Mouse (Mus musculus) liver, embryonic 13.5 days (tissue): Measurements from ENCODE around the gene Btk. TPM values are rescaled to one million over a fixed set of nuclear protein-coding genes. Genes with fewer than 3 reads are reported as not detected.

Source experiments
- ATAC-seq: fragments of 200-750 bp; cut with Nextera tagmentation; 2 replicates; pipeline ENCODE4 v1.8.0; 2017; ENCODE audit warnings: low read depth, mild to moderate bottlenecking, moderate number of reproducible peaks, moderate library complexity
- DNase-seq: peaks from one replicate; pipeline ENCODE4 v3.0.0; 2022
- H3K27ac ChIP-seq: fragments of 300-500 bp; sonication (generic); 2 replicates; pipeline ENCODE4 v1.5.1; 2015; ENCODE audit warnings: moderate library complexity, mild to moderate bottlenecking, inconsistent platforms
- H3K27me3 ChIP-seq: fragments of 300-500 bp; sonication (generic); 2 replicates; pipeline ENCODE4 v1.6.1; 2015; ENCODE audit warnings: mild to moderate bottlenecking, inconsistent platforms
- H3K36me3 ChIP-seq: fragments of 300-500 bp; sonication (generic); 2 replicates; pipeline ENCODE4 v1.6.1; 2015; ENCODE audit warnings: mild to moderate bottlenecking, inconsistent platforms
- H3K4me1 ChIP-seq: fragments of 300-500 bp; sonication (generic); replicated peaks from 2 replicates; pipeline ENCODE4 v1.6.1; 2015; ENCODE audit warnings: inconsistent platforms
- H3K4me2 ChIP-seq: fragments of 300-500 bp; sonication (generic); 2 replicates; pipeline ENCODE4 v1.6.1; 2015; ENCODE audit warnings: inconsistent platforms, mild to moderate bottlenecking, moderate library complexity
- H3K4me3 ChIP-seq: fragments of 300-500 bp; sonication (generic); replicated peaks from 2 replicates; pipeline ENCODE4 v1.5.1; 2015; ENCODE audit warnings: mild to moderate bottlenecking, inconsistent platforms
- H3K9ac ChIP-seq: fragments of 300-500 bp; sonication (generic); 2 replicates; pipeline ENCODE4 v1.6.1; 2015; ENCODE audit warnings: mild to moderate bottlenecking, inconsistent platforms
- H3K9me3 ChIP-seq: fragments of 300-500 bp; sonication (generic); replicated peaks from 2 replicates; pipeline ENCODE4 v1.6.1; 2016; ENCODE audit warnings: inconsistent platforms
- WGBS: fragments of 180-500 bp; shearing (Covaris S2); methylation state at CpG from one replicate; pipeline ENCODE4 v1.1.7; 2015; ENCODE audit not compliant: insufficient replicate concordance; 5-methylcytosine and 5-hydroxymethylcytosine counted together
- polyA plus RNA-seq: library from polyadenylated mRNA; unstranded; fragments of >200 nt; fragmentation: Nextera tagmentation; extraction: Ambion mirVana; gene quantifications from 2 replicates; pipeline ENCODE4 v1.2.1, GENCODE M21; 2015

Btk gene
- polyA plus RNA-seq, 1 experiment from 2014 or later = 24.9 TPM

DNA sequence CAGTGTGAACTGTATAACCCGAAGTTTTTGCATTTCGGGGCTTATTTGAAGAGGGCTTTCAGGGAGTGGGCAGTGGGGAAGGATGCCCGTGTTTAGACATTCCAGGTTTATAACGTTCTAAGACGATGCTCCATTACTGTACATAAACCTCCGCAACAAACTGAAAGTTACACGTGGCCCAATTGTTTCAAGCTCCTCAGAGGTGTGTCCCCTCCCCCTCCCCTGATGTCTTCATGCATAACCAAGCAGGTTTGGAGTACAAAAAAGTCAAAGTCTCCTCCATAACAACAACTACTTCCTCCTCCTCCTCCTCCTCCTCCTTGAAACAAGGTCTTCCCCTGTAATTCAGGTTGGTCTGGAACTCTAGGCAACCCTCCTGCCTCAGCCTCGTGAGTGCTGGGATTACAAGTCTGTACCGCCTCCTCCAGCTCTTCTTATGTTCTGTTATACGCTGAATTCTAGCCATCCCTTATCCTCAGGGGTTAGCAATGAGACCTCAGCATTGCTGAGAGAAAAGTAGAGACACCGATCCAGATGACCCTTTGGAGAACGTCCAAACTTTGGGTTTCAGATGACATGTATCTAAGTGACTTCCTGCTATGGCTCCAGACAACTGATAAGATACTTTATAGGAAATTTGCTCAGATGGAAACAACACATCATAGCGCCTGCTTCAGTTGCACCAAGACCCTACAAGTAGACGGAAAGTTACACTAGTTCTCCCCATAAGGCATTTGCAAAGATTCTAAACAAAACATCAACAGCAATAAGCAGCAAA is 2.7 kb downstream of the Btk start:
- ATAC-seq (no peak), DNase-seq (no peak)
- Histone ChIP-seq H3K9me3 (no peaks in the 10 kb centered on the region), H3K9ac (peak overlapping the region; percentile 64; the same call in 1 of the 2 replicates), H3K4me1 (peaks cover 37% of the 10 kb centered on the region), H3K27me3 (no peaks in the 10 kb centered on the region), H3K4me2 (peak overlapping the region; percentile 64), H3K4me3 (peak overlapping the region; percentile 52), H3K36me3 (no peaks in the 10 kb centered on the region), H3K27ac (no peak overlapping the region)
- WGBS = 58% methylated on average over 14 of the region's 14 CpGs

DNA sequence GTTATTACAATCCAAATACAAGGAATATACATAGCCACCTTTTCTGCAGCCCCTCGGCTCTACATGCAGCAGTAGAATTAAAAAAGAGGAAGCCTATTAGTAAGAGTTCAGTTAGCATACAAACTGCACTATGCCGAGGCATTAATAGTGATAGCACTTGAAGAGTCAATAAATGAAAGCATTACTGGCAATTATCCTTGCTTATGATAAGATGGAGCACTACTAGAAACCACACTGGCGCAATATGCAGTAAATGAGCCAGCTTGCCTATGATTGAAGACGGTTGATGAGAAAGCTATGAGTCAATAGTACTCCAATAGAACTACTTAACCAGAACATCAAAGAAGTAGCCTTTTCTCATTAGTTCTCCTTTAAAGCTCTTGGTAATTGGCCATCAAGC is 5.5 kb downstream of the Btk start:
- peaks cover 16% of the 10 kb centered on the region for H3K4me1 ChIP-seq
- no peak overlapping the region for H3K4me2 ChIP-seq
- H3K9me3 ChIP-seq = no peaks in the 10 kb centered on the region
- no peak overlapping the region for H3K4me3 ChIP-seq
- no peak overlapping the region for H3K9ac ChIP-seq
- no peaks in the 10 kb centered on the region for H3K36me3 ChIP-seq
- H3K27me3 ChIP-seq = no peaks in the 10 kb centered on the region
- no peak overlapping the region for H3K27ac ChIP-seq
- DNase-seq (no peak), ATAC-seq (no peak)
- WGBS = 57% methylated on average over 4 of the region's 4 CpGs

GRCm38 (mm10) chrX:134566536-134567222 is 16.7 kb downstream of the Btk start:
- Histone ChIP-seq H3K4me1 (no peaks in the 10 kb centered on the region), H3K9me3 (no peaks in the 10 kb centered on the region), H3K4me3 (no peak overlapping the region), H3K27me3 (no peaks in the 10 kb centered on the region), H3K9ac (no peak overlapping the region), H3K4me2 (no peak overlapping the region), H3K36me3 (no peaks in the 10 kb centered on the region), H3K27ac (no peak overlapping the region)
- DNase-seq (no peak), ATAC-seq (no peak)
- 60% methylated on average over 8 of the region's 8 CpGs for WGBS

DNA sequence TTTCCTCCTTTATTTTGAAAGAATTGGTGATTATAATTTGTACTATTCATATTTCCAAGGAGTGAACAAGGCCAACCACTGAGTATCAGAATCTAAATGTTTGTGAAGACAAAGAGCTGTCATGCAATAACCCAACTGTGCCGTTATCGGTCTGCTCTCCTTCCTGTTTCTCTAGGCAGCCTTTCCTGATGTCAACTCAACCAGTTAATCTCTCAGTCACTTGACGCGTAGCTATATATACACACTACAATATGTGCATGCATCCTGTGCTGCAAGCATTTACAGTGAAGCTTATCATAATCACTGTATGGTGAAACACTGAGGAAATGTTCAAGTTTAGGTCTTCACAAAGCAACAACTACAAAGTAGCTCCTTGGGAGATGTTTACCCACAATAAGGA is 19.0 kb downstream of the Btk start:
- DNase-seq = no peak
- H3K27me3 ChIP-seq = no peaks in the 10 kb centered on the region
- ATAC-seq = peak; percentile 47; the same call in 1 of the 2 replicates

GRCm38 (mm10) chrX:134554425-134554824 is 28.9 kb downstream of the Btk start:
- Histone ChIP-seq H3K4me2 (no peak overlapping the region), H3K4me1 (no peaks in the 10 kb centered on the region), H3K9me3 (no peaks in the 10 kb centered on the region), H3K27me3 (no peaks in the 10 kb centered on the region), H3K9ac (no peak overlapping the region), H3K4me3 (no peak overlapping the region), H3K36me3 (peaks cover 5% of the 10 kb centered on the region), H3K27ac (no peak overlapping the region)
- WGBS = 66% methylated on average over 6 of the region's 6 CpGs
- no peak for ATAC-seq
- no peak for DNase-seq

More for the DNA sequence above, 19.0 kb downstream of the Btk start:
- Histone ChIP-seq H3K9me3 (no peaks in the 10 kb centered on the region), H3K27ac (no peak overlapping the region), H3K4me1 (no peaks in the 10 kb centered on the region), H3K4me3 (no peak overlapping the region), H3K4me2 (no peak overlapping the region), H3K36me3 (no peaks in the 10 kb centered on the region), H3K9ac (no peak overlapping the region)
- WGBS = 36% methylated on average over 4 of the region's 4 CpGs

GRCm38 (mm10) chrX:134553326-134553725 is 30.0 kb downstream of the Btk start:
- 85% methylated on average over 4 of the region's 4 CpGs for WGBS
- Histone ChIP-seq H3K36me3 (peaks cover 5% of the 10 kb centered on the region), H3K9me3 (no peaks in the 10 kb centered on the region), H3K27me3 (no peaks in the 10 kb centered on the region), H3K4me2 (no peak overlapping the region), H3K27ac (no peak overlapping the region), H3K4me3 (no peak overlapping the region), H3K9ac (no peak overlapping the region), H3K4me1 (no peaks in the 10 kb centered on the region)
- ATAC-seq (no peak), DNase-seq (no peak)

GRCm38 (mm10) chrX:134550903-134551302 is 32.5 kb downstream of the Btk start:
- Histone ChIP-seq H3K4me3 (no peak overlapping the region), H3K27ac (no peak overlapping the region), H3K9ac (no peak overlapping the region), H3K27me3 (no peaks in the 10 kb centered on the region), H3K4me2 (no peak overlapping the region), H3K9me3 (no peaks in the 10 kb centered on the region), H3K4me1 (no peaks in the 10 kb centered on the region), H3K36me3 (peaks cover 9% of the 10 kb centered on the region)
- ATAC-seq (no peak), DNase-seq (peak; percentile 2)
- WGBS = 16% methylated on average over 5 of the region's 5 CpGs

DNA sequence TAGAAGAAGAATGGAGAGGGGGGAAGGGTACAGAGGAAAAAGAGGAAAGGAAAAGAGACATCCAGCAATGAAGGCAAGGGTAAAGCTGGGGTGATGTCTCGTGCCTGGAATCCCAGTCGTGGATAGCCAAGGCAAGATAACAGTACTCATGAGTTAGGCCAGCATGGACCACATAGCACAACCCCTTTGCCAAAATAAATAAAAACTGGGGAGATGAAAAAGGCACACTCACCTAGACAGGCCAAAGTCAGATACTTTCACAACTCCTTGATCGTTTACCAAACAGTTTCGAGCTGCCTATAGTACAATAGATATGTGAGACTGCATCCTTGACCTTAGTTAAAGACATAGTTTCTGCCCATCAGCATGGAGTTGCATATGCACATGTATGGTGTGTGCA is 36.0 kb downstream of the Btk start:
- Histone ChIP-seq H3K4me1 (0 out of 2 replicates have a peak, but pooled peaks cover 2% of the 10 kb centered on the region), H3K9ac (no peak overlapping the region), H3K27me3 (no peaks in the 10 kb centered on the region), H3K4me3 (no peak overlapping the region), H3K4me2 (no peak overlapping the region), H3K27ac (no peak overlapping the region), H3K36me3 (peaks cover 8% of the 10 kb centered on the region; the same call in 1 of the 2 replicates), H3K9me3 (no peaks in the 10 kb centered on the region)
- 70% methylated on average over 4 of the region's 4 CpGs for WGBS
- ATAC-seq (no peak), DNase-seq (no peak)

- H3K9me3 ChIP-seq = no peaks in the 10 kb centered on the region
- peaks cover 9% of the 10 kb centered on the region; the same call in 1 of the 2 replicates for H3K36me3 ChIP-seq
- H3K4me1 ChIP-seq = peaks cover 3% of the 10 kb centered on the region
- peak overlapping the region; percentile 82 for H3K27ac ChIP-seq
- ATAC-seq (peak; percentile 19; the same call in 1 of the 2 replicates), DNase-seq (no peak)
- peak overlapping the region; percentile 74 for H3K4me2 ChIP-seq
- H3K9ac ChIP-seq = peak overlapping the region; percentile 76
- H3K4me3 ChIP-seq = peak overlapping the region; percentile 70
- WGBS = 21% methylated on average over 6 of the region's 6 CpGs
- H3K27me3 ChIP-seq = no peaks in the 10 kb centered on the region
These were observed 41.4 kb downstream of the Btk start for GRCm38 (mm10) chrX:134541955-134542308.

GRCm38 (mm10) chrX:134541145-134541954 is 42.0 kb downstream of the Btk start, which contains the start of gene Timm8a1:
Gene Timm8a1, minus strand, starts transcription at chrX:134541865.
- peak; percentile 38 for DNase-seq
- Histone ChIP-seq H3K9ac (peak within 1 kb of the TSS; percentile 76), H3K4me2 (peak within 1 kb of the TSS; percentile 74), H3K36me3 (peaks cover 12% of the 10 kb centered on the region; the same call in 1 of the 2 replicates), H3K4me1 (peaks cover 3% of the 10 kb centered on the region), H3K9me3 (no peaks in the 10 kb centered on the region), H3K27ac (peak within 1 kb of the TSS; percentile 82), H3K4me3 (peak within 1 kb of the TSS; percentile 70), H3K27me3 (no peaks in the 10 kb centered on the region)
- peak; percentile 88 for ATAC-seq
- WGBS = 17% methylated on average over 52 of the region's 61 CpGs
